Mouse (Mus musculus) naive thymus-derived CD4-positive, alpha-beta T cell, adult 2 months (primary cell): Measurements from ENCODE around the gene Milr1.
A peak's percentile ranks its signal among the peaks of the same experiment; 100 is the strongest.
"Not testable (repeated sequence)": the region's sequence is repeated elsewhere in the genome, so short reads cannot be mapped to it uniquely, and the experiment has no call there.

ENCODE experiments used
- DNase-seq: peaks from one replicate; pipeline ENCODE4 v3.0.0-alpha.2; 2011; ENCODE audit warnings: low read depth

Gene Milr1

GRCm38 (mm10) chr11:106751039-106752018 is at the start of gene Milr1:
Gene Milr1, plus strand, starts transcription at chr11:106751226.
- DNase-seq, result peak; percentile 75

GRCm38 (mm10) chr11:106701589-106701988 is 49.4 kb upstream of the Milr1 start:
- DNase-seq, result no peak

GRCm38 (mm10) chr11:106702584-106702983 is 48.4 kb upstream of the Milr1 start:
- DNase-seq, result no peak

GRCm38 (mm10) chr11:106703931-106704330 is 47.1 kb upstream of the Milr1 start:
- DNase-seq, result no peak

- DNase-seq, result no peak
Measured at GRCm38 (mm10) chr11:106704399-106705111, 46.5 kb upstream of the Milr1 start.

GRCm38 (mm10) chr11:106706212-106706611 is 44.8 kb upstream of the Milr1 start:
- DNase-seq, result no peak

GRCm38 (mm10) chr11:106707085-106707484 is 43.9 kb upstream of the Milr1 start:
- no peak for DNase-seq

- no peak for DNase-seq
Measured at GRCm38 (mm10) chr11:106707866-106708265, 43.2 kb upstream of the Milr1 start.

- no peak for DNase-seq
Measured at GRCm38 (mm10) chr11:106709227-106709985, 41.6 kb upstream of the Milr1 start.

- DNase-seq, result no peak
Measured at GRCm38 (mm10) chr11:106710789-106711188, 40.2 kb upstream of the Milr1 start.

GRCm38 (mm10) chr11:106715066-106715465 is 36.0 kb upstream of the Milr1 start:
- no peak for DNase-seq

- DNase-seq, result peak; percentile 42
Measured at GRCm38 (mm10) chr11:106716568-106716967, 34.5 kb upstream of the Milr1 start.

GRCm38 (mm10) chr11:106720379-106720778 is 30.6 kb upstream of the Milr1 start:
- no peak for DNase-seq

- no peak for DNase-seq
Measured at GRCm38 (mm10) chr11:106722831-106723361, 28.1 kb upstream of the Milr1 start.

- DNase-seq, result no peak
Measured at GRCm38 (mm10) chr11:106723611-106724125, 27.4 kb upstream of the Milr1 start.

- DNase-seq, result no peak
Measured at GRCm38 (mm10) chr11:106724176-106724915, 26.7 kb upstream of the Milr1 start.

GRCm38 (mm10) chr11:106724916-106725235 is 26.1 kb upstream of the Milr1 start:
- DNase-seq, result not testable (repeated sequence)

- no peak for DNase-seq
Measured at GRCm38 (mm10) chr11:106727967-106728366, 23.1 kb upstream of the Milr1 start.

- DNase-seq, result no peak
Measured at GRCm38 (mm10) chr11:106728402-106729366, 22.3 kb upstream of the Milr1 start.

GRCm38 (mm10) chr11:106729656-106730055 is 21.4 kb upstream of the Milr1 start:
- no peak for DNase-seq
